16 mouse cellular contexts compared by ENCODE assay signal in genomic region chr6:125992731-125993130, GRCm38 (mm10).
DNase-seq lines count a peak whose midpoint lies in the region; ATAC-seq and TF ChIP-seq lines count a peak whose summit lies in the region.
"Had no signal": no experiment of that assay in that cellular context is flagged by ENCODE, and none has a peak within 500 bp of the region (broad histone marks: within the 10 kb centered on the region; RNA-seq: fewer than 3 reads in every experiment).

No protein-coding gene starts in this region.

- no peak overlapping the region for H3K27ac ChIP-seq in heart, embryonic 10.5 days
- H3K27ac ChIP-seq in kidney, adult 2 months (ENCODE audit: insufficient read depth, low read depth, low read length), result peak overlapping the region; percentile 71
- no peak overlapping the region for H3K27ac ChIP-seq in forebrain, postnatal 0 days (ENCODE audit: low read depth, low read length)
- H3K27ac ChIP-seq: hindbrain, embryonic 12.5 days; intestine, embryonic 15.5 days had no signal

- TF ChIP-seq POLR2A in kidney, adult 2 months (IDR thresholded peaks at IDR 0.05; ENCODE audit: low read depth, low read length), result no peak

- no peaks in the 10 kb centered on the region for H3K36me3 ChIP-seq in heart, embryonic 10.5 days
- H3K36me3 ChIP-seq in kidney, adult 2 months (ENCODE audit: control insufficient read depth, insufficient read depth, low read length), result no peaks in the 10 kb centered on the region
- H3K36me3 ChIP-seq in forebrain, postnatal 0 days (ENCODE audit: insufficient read depth), result no peaks in the 10 kb centered on the region
- H3K36me3 ChIP-seq: hindbrain, embryonic 12.5 days; intestine, embryonic 15.5 days had no signal

- peaks cover 9% of the 10 kb centered on the region for H3K27me3 ChIP-seq in heart, embryonic 10.5 days (ENCODE audit: insufficient read depth, poor library complexity, severe bottlenecking)
- no peaks in the 10 kb centered on the region for H3K27me3 ChIP-seq in kidney, adult 2 months (replicated peaks; ENCODE audit: control insufficient read depth, insufficient read depth, low read length)
- H3K27me3 ChIP-seq in forebrain, postnatal 0 days (ENCODE audit: insufficient read depth, low read length), result no peaks in the 10 kb centered on the region
- H3K27me3 ChIP-seq: hindbrain, embryonic 12.5 days; intestine, embryonic 15.5 days had no signal

- no peak overlapping the region for H3K9ac ChIP-seq in forebrain, postnatal 0 days
- H3K9ac ChIP-seq: hindbrain, embryonic 12.5 days; intestine, embryonic 15.5 days; lung, embryonic 14.5 days had no signal

- no peaks in the 10 kb centered on the region for H3K4me1 ChIP-seq in heart, embryonic 10.5 days
- H3K4me1 ChIP-seq in kidney, adult 2 months (ENCODE audit: control insufficient read depth, insufficient read depth, low read length), result no peaks in the 10 kb centered on the region
- H3K4me1 ChIP-seq in forebrain, postnatal 0 days (ENCODE audit: insufficient read depth), result no peaks in the 10 kb centered on the region
- H3K4me1 ChIP-seq: hindbrain, embryonic 12.5 days; intestine, embryonic 15.5 days had no signal

- WGBS in heart, embryonic 10.5 days, result 36% methylated on average over 6 of the region's 6 CpGs
- 46% methylated on average over 6 of the region's 6 CpGs for WGBS in kidney, adult 2 months
- WGBS in forebrain, postnatal 0 days, result 64% methylated on average over 6 of the region's 6 CpGs

- TF ChIP-seq CTCF in kidney, adult 2 months (conservative IDR thresholded peaks at IDR 0.05; ENCODE audit: insufficient read depth, insufficient read length, low read depth, low read length), result no peak
- no peak for TF ChIP-seq CTCF in forebrain, postnatal 0 days (IDR thresholded peaks at IDR 0.05; ENCODE audit: low read depth)

- DNase-seq in heart, adult 18-20 months, result peak; percentile 14 to 36
- no peak for DNase-seq in heart, embryonic 10.5 days (ENCODE audit: low spot score)
- DNase-seq in lung, postnatal 14 days, result peak; percentile 26
- DNase-seq in lung, adult 18-20 months, result no peak
- DNase-seq in kidney, adult 2 months, result peak; percentile 65
- DNase-seq in lung, postnatal 36 days, result peak; percentile 29
- DNase-seq in layer of hippocampus, adult 11-12 months (ENCODE audit: low spot score), result no peak
- no peak for DNase-seq in forebrain, postnatal 0 days
- DNase-seq: cerebellum, adult 2 months; gastrocnemius, postnatal 36 days; layer of hippocampus, postnatal 36 days; left cerebral cortex, postnatal 4 days; lung, embryonic 14.5 days; right cerebral cortex, postnatal 14 days had no signal

- H3K9me3 ChIP-seq in heart, embryonic 10.5 days, result no peaks in the 10 kb centered on the region
- no peaks in the 10 kb centered on the region for H3K9me3 ChIP-seq in forebrain, postnatal 0 days (ENCODE audit: low read length)
- H3K9me3 ChIP-seq: hindbrain, embryonic 12.5 days; intestine, embryonic 15.5 days had no signal

- no peak for ATAC-seq in forebrain, postnatal 0 days
- ATAC-seq: intestine, embryonic 15.5 days had no signal

- H3K4me3 ChIP-seq in heart, embryonic 10.5 days, result no peak overlapping the region
- H3K4me3 ChIP-seq in kidney, adult 2 months (ENCODE audit: insufficient read depth, low read depth, low read length), result no peak overlapping the region
- H3K4me3 ChIP-seq in forebrain, postnatal 0 days (ENCODE audit: low read depth, low read length), result no peak overlapping the region
- H3K4me3 ChIP-seq: hindbrain, embryonic 12.5 days; intestine, embryonic 15.5 days had no signal

- H3K4me2 ChIP-seq in forebrain, postnatal 0 days (ENCODE audit: low read depth), result no peak overlapping the region
- H3K4me2 ChIP-seq: hindbrain, embryonic 12.5 days; intestine, embryonic 15.5 days; lung, embryonic 14.5 days had no signal

Comparison
In these comparisons a context has a peak if more than half of its experiments do, and no peak if none do; other contexts are left out.
1. DNase-seq: peak in heart, adult 18-20 months (2 of 2), lung, postnatal 14 days (single experiment), kidney, adult 2 months (single experiment) and lung, postnatal 36 days (single experiment); none in heart, embryonic 10.5 days (single experiment), lung, adult 18-20 months (0 of 2), layer of hippocampus, adult 11-12 months (single experiment) and forebrain, postnatal 0 days (single experiment).